Mouse (Mus musculus): Measurements from ENCODE around the gene Rab25.
"Not testable (repeated sequence)": the region's sequence is repeated elsewhere in the genome, so short reads cannot be mapped to it uniquely, and the experiment has no call there.

The Rab25 gene

DNA sequence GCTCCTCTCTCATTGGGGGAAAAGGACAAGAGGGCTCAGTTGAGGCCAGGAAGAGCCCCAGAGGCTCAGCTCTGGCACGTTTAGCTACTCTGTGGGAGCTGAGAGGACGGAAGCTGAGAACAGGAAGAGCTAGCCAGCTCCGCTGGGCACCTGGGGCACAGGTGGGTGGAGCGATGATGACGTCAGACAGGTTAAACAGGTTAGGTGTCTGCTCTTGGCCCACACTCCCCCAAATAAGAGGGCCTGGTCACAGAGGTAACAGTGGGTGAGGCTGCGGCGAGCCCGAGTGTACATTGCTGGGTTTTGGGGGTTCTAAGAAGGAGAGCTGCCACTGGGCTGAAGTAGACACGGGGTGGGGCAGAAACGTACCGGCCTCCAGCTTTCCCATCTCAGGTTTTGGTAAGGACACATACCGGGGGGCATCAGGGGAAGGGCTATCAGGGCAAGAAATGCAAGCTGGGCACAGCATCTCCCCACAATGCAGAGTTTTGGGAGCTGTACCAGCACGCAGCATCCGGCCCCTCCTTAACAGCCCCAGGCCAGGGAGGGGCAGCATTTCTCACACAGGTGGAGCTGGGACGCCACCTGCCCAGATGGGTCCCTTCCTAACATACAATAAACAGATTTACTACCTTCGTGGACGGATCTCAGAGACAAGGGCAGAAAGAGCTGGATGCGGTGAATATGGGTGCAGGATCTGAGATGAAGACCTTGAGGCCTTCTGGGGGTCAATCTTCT, at the start of gene Rab25:
Gene Rab25 (minus strand): TSS at position 121 of the 738 bp plus-strand sequence.
- DNase-seq: peak; percentile 76

DNA sequence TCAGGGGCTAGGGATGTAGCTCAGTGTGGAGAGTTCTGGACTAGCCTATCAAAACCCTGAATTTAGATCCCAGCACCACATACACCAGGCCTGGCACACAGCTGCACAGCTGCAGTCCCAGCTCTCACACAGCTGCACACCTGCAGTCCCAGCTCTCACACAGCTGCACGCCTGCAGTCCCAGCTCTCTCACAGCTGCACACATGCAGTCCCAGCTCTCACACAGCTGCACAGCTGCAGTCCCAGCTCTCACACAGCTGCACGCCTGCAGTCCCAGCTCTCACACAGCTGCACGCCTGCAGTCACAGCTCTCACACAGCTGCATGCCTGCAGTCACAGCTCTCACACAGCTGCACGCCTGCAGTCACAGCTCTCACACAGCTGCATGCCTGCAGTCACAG, 48.4 kb upstream of the Rab25 start:
- DNase-seq: not testable (repeated sequence)

DNA sequence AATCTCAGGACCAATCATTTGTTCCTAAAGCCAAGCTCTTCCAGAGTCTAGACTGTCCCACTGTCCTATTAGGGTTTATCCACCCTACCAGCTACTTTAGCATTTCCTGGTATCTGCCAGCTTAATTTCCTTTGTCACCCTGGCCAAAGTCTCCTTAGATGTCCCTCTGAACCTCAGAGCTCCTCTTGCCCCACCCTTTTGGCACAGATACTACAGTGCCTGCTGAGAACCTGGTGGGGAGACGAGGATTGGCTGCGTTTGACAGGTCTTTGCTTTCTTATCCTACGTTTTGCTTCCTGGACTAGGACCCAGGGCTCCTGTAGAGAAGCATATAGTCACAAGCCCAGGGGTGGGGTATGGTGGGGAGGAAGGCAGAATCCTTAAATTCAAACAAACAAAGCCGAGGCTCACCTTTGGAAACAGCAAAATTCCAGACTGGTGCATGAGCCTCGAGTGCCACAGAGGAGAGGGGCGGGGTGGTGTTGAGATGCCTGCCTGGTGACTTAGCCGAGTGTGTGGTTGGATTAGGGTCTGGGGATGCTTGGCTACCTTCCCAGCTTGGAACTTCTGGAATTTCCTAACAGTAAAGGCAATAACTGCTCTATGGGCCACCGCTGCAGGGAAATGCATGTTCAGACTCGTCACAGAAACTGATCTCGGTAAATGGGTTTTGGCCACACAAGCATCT, 45.9 kb upstream of the Rab25 start:
- DNase-seq: peak; percentile 36

DNA sequence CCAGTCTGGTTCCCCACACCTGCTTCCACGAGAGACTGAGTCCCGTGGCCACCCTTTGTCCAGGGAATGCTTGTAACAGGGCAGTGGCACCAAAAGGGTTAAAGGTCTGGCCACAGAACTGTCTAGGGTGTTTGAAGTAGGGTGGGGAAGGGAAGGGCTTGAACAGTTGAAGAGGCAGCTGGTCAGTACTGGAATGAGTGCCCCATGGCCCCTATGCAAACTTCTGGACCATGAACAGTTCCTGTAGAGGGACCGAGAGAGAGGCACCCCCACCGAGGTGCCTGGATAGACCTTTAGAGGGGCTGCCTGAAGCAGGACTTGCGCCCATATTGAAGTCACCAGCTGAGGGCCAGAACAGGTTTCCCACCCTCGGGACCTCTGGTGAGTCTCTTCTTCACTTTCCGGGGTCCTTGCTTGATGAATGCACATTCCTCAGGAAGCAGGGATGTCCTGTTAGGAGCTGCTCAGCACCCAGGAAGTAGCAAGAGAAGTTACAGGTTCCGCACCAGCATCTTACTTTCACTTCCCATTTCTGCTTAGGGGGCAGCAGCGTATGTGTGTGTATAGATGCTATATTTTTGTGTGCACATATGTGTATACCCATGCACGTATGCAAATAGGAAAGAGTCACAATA, 45.0 kb upstream of the Rab25 start:
- no peak for DNase-seq

DNA sequence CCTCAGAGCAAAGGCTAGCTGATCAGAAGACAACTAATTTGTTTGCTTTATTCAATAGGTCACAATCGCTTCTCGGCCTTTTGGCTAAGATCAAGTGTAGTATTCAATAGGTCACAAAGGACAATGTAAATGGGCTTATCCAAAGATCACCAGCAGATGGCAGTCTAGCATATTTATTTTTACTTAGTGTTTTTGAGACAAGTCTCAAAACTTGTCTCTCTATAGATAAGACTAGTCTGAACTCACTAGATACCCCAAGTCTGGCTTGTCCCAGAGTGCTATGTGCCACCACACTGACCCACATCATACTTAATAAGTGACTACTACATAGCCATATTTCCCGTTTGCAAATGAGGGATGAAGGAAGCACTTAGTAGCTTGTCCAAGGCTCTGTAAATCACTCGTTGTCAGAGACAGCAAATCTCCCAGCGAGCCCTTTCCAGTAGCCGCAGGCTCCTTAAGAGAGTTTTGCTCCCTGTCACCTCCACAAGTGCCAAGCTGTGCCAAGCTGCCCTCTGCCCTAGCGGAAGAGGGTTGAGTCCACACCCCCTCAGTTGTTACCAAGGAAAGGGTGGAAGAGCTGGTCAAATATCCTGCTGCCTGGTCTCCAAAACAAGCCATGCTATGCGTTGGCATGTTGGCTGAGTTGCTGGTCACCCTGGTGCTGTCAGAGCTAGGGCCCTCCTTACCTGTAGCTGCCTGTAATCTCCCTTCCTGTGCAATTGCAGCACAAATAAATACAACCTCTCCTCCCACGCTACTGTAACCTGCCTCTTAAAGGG, 44.0 kb upstream of the Rab25 start:
- DNase-seq: peak; percentile 64

DNA sequence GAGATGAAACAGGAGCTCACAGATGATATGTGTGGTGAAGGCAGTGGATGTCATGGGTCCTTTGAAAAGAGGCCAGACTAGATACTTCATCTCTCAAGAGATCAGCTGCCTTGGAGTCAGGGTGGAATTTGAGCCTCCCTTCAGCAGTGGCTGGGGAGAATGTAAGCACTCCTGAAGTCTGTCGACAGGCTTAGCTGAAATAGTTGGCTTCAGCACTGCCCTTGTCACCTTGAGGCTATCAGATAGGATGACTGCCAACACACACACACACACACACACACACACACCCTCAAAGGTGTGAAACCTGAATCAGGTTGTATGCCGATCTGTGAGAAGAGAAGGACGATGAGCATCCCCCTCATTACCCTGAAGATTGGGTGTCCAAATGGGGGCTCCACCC, 42.9 kb upstream of the Rab25 start:
- no peak for DNase-seq

DNA sequence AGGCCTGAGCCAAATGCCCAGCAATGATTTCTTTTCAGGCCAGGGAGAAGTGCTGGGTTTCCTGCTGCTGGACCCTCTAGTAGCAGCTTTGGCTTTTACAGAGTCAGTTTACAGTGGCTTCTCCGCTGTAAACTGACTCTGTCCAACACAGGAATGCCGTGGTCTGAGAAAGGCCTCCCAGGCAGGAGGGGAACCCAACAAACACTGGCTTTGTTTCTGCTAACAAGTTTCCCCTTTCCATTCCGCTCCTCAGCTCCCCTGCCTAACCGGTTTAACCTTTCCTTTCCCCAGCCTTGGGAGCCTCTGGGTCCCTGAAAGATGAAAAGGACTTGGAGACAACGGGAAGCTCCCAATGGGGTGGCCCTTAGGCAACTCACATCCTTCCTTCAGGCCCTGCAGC, 42.1 kb upstream of the Rab25 start:
- no peak for DNase-seq

DNA sequence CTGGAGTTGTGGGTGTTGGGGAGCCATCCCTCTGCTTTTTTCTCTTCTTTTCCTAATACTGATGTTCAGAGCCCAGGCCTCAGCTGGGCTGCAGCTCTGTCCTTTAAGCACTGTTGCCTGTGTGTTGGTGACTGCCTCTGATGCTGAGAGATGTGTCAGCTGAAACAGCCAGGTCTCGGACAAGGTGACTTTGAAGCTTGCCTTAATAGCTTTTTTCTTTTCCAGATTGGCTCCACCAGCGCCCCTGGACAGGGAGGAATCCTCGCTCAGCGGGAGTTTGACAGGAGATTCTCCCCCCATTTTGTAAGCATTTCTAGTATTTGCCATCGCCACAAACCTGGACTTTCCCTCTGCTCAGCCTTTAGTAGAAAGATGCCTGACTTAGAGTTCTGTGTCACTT, 38.5 kb upstream of the Rab25 start:
- DNase-seq: no peak

DNA sequence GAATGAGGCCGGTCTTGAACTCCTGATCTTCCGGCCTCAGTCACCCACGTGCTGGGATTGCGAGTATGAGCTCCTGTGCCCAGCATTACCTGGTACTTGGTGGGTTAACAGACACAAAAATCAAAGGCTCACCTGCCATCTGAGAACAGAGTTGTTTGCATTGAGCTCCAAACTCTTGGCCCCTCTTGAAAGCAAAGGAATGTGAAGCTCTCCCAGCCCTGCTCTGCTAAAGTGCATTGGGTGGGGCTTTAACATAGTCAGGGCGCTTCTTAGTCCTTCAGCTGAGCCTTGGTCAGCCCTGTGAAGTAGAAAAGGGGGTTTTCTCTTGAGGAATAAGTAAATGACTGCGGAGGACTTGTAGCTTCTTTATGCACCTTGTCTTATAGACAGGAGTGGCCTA, 37.7 kb upstream of the Rab25 start:
- DNase-seq: no peak

DNA sequence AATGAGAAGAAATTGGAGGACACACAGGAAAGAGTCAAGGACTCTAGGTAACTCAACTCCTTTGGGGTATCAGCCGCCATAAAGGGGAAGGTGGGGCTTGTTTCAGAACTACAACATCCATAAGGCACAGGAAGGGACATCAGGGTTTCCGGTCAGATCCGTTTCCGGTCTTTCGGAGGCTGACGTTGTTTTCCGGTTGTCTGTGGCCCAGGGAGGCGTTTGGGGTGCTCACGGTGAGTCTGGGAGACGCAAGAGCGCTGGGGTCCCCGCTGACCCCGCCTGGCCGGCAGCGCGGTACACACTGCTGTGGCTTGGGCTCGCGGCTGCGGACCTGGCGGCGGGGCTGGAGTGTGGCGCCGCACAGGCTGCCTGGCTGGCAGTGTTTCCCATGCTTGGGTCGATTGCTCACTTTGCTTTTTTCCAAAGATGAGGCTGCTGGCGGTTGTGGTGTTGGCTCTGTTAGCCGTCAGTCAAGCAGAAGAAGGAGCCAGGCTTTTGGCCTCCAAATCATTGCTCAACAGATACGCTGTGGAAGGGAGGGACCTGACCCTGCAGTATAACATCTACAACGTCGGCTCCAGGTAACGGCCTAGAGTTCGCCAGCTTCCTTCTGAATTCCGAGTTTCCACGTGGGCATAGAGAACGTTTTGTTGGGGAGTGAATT, 31.5 kb upstream of the Rab25 start:
- DNase-seq: peak; percentile 87

DNA sequence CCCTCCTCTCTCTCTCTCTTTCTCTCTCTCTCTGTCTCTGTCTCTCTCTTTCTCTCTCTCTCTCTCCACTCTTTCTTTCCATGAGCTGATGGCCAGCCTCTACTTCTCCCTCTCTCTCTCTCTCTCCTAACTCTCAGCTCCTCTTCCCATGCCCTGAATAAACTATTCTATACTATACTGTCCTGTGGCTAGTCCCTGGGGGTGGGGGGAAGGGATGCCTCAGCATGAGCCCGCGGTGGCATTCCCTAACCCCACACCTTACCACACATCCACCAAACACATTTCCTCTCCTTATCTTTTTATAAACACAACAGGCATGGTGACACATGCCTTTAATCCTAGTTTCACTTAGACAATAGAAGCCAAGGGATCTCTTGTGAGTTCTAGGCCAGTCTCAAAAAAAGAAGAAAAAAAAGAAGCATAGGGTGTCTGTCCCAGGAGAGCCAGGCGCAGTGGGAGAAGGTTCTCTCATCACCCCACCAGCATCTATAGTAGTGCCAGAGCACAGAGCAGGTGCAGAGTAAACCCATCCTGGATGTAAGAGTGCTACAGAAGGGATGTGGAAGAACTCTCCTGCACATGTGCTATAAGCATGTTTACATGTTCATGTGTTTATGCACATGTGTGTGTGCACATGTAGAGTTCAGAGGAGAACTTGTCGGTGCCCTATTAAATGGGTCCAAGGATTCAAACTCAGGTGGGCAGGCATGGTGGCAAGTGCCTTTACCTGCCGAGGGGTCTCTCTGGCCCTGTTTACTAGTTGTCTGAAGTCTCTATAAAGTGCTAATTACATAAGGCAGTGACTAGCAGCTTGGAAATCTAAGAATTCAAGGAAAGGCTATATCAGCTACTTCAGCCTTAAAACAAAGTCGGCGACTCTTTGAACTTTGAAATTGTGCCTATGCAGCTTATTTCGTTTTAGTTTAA, 30.7 kb upstream of the Rab25 start:
- no peak for DNase-seq

DNA sequence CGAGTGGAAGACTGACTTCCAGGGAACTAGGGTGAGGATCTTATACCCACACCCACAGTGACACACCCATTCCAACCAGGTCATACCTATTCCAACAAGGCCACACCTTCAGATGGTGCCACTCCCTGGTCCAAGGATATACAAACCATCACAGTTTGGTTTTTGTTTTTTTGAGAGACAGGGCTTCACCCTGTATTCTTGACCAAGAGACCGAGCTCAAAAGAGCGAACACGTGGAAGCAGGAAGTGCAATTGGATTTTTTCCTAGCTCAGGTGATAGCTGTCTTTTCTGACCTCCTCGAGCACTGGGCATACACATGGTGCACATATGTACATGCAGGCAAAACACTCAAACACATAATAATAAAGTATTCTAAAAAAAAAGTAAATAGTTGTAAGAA, 29.7 kb upstream of the Rab25 start:
- not testable (repeated sequence) for DNase-seq

DNA sequence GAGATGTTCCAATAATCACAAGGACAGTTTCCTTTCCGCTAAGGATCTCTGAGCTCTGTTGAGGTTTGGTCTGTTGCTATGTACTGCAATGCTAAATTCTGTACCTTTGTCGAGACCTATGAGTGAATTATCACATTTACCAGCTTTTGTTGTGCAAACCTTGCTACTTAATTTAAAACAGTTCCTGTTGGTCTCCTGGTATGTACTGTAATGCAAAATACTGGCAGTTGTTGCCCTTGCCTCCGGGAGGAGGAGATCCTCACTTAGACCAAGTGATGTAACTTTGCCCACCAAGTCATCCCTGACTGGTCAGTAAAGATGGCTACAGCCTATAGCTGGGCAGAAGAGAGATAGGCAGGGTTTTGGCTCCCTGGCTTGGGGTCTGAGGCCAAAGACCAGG, 27.4 kb upstream of the Rab25 start, which contains the start of gene Ssr2:
Gene Ssr2 (plus strand): TSS at position 337 of the 400 bp plus-strand sequence.
- DNase-seq: no peak

DNA sequence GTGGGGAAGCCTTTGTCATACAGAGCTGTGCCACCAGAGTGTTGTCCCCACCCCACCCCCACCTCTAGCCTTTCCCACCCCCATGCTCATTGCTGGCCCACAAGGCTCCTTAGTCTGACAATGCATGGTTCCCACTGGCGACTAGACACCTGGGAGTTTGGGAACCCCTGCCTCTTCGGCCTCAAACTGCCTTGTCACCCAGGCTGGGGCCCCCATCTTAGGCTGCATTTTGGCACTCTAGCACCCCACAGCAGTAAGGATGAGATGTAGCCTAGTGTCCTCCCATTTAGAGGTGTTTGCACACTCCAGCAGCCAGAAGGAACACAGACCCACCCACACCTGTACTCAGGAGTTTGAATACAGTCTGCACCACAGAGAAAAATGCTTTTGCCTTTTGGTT, 25.7 kb upstream of the Rab25 start:
- no peak for DNase-seq

DNA sequence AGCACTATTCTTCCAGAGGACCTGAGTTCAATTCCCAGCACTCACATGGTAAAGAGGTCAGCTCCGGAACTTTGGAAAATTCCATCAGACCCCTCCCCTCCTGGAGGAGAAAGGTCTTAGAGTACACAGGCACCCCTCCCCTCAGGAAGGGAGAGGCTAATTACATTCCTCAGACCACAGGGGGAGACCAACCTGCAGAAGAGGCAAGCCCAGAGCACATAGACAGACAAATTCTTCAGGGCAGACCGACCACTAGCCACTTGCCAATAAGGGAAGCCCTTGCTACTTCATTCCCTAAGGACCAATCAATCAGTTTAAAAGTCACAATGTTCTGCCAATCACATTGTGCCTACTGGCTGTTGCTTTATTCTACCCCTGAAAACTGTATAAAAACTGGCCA, 24.7 kb upstream of the Rab25 start:
- DNase-seq: no peak

DNA sequence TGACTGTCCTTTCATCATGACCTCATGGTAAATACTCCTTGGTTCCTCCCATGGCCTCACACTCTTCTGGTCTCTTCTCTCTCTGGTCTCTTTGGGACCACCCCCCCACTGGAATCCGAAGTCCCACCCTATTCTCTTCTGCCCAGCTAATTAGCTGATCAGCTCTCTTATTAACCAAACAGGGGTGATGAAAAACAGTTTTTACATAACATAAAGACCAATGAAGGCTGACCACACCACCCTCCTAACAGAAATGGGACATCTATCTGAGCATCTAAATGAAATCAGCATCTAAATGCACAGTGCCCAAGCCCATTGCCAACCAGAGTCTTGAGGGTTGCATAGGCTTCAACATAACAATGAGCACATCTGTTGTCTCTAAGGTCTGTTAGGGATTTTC, 23.8 kb upstream of the Rab25 start:
- no peak for DNase-seq

DNA sequence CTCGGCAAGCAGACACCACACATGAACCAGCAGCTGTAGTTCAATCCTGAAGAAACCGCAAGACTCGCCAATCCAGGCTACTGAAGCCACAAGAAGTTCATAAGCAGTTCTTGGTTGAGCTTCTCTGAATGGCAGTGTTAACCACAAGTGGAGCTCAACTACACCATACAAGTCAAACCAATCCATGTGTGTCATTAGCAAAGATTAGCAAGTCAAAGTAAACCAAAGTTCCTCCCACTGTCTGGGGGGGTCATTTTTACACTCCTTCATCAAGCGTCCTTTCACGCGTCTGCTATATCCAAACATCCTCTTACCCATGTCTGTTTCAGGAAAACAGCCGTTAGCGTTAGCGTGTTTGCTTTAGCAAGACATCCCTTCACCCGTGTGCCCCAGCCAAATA, 22.2 kb upstream of the Rab25 start:
- DNase-seq: no peak

DNA sequence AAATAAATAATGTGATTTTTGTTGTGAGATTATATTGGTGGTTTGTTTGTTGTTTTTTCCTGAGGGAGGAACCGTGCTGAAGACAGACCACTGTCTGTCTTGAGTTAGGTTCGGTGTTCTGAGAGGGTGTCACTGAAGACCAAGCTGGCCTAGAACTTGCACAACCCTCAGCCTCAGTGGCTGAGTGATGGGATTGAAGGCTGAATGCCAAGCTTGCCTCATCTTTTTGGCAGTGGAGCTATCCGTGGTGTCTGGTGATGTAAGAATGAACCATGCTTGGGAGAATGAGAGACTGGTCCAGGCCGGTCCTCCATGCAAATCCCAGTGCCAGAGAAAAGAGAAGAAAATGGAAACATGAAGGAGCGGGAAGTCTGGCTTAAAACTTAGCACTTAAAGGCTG, 21.6 kb upstream of the Rab25 start:
- DNase-seq: no peak

DNA sequence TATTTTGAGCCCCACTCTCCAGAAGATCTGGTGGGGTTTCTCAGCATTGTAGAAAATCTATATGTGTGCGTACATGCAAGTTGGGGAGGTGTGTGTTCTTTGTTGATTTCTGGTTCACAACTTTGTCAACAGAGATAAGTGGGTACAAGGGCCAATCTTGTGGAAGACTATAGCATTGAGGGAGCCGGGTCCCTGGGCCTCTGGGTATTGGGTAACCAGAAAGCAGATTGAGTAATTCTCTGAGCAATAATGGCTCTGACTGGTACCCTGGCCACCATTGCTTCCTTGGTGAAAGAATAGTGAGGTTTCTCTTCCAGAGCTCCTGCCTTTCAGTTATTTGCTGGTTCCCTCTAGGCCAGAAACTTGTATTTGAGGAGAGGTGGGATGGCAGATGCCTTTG, 21.0 kb upstream of the Rab25 start:
- no peak for DNase-seq

DNA sequence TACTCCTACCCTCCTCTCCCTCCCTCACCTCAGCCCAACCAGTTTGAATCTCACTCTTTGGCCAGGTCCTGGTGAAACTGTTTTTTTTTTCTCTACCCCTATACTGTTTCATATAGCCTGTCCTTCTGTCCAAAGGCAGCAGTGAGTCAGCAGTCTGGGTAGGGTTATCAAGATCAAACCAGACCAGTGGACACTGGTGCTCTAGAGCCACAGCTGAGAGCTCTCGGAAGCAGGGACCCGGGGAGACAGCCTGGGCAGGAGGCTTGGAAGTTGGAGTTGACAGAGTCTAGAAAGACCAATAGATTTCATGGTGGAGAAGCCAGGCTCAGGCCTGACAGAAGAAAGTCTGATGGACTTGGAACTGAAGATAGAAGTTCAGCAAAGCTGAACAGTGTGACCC, 20.5 kb upstream of the Rab25 start:
- no peak for DNase-seq

DNA sequence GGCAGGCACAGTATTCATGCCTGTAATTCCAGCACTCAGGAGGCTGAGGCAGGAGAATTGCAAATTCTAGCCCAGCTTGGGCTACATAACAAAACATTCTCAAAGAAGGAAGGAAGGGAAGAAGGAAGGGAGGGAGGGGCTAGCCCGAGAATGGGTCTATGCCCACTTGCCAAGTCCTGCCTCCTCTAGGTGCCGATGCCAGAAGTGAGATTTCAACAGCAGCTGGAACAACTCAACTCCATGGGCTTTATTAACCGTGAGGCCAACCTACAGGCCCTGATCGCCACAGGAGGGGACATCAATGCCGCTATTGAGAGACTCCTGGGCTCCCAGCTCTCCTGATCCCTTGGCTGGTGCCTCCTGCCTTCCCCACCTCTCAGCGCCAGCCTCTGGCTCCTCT, 19.8 kb upstream of the Rab25 start:
- DNase-seq: no peak

All from kidney, postnatal 14 days (tissue).